ENCODE assay signal across 9 mouse cellular contexts in the genomic region with DNA sequence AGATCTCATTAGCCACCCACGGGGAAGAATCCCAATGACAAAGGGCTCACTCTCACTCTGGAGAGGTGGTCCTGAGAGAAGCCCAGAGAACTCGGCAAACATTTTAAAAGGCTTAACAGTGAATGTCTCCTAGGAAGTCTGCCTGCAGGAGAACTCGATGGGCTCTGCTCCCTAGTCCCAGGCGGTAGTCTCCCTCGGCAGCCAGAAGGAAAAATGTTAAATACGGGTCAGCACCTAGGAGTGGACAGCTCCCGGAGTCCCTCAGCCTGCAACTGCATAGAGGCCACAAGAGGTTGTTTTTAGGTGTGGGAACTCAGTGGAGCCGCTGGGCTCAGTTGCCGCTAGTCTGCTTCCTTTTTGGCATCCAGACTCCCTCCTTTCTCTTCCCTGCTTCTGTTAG. TPM values are rescaled to one million over a fixed set of nuclear protein-coding genes. Genes with fewer than 3 reads are reported as not detected.
DNase-seq lines count a peak whose midpoint lies in the region; ATAC-seq and TF ChIP-seq lines count a peak whose summit lies in the region.
"Had no signal": no experiment of that assay in that cellular context is flagged by ENCODE, and none has a peak within 500 bp of the region (broad histone marks: within the 10 kb centered on the region; RNA-seq: fewer than 3 reads in every experiment).

No protein-coding gene starts in this region.

- DNase-seq in heart, postnatal 4 days, result peak; percentile 71
- DNase-seq in CH12.LX (ENCODE audit: extremely low read depth), result peak; percentile 19
- DNase-seq in cerebellum, postnatal 25 days, result peak; percentile 36 to 40
- peak; percentile 38 to 73 for DNase-seq in kidney, postnatal 36 days
- DNase-seq in heart, embryonic 10.5 days (ENCODE audit: low spot score), result no peak

- WGBS in heart, embryonic 12.5 days, result 1% methylated on average over 9 of the region's 9 CpGs
- under 1% methylated on average over 9 of the region's 9 CpGs for WGBS in midbrain, embryonic 13.5 days
- WGBS in heart, embryonic 10.5 days, result under 1% methylated on average over 9 of the region's 9 CpGs

- H3K4me3 ChIP-seq in heart, embryonic 12.5 days, result no peak overlapping the region
- no peak overlapping the region for H3K4me3 ChIP-seq in CH12.LX (replicated peaks in 1 of 3; ENCODE audit: low read depth in 2 of 3, low read length in 2 of 3, poor library complexity in 1 of 3)
- H3K4me3 ChIP-seq in midbrain, embryonic 13.5 days (replicated peaks), result no peak overlapping the region
- no peak overlapping the region for H3K4me3 ChIP-seq in heart, embryonic 10.5 days
- H3K4me3 ChIP-seq: limb, embryonic 13.5 days had no signal

- no peak for TF ChIP-seq EP300 in CH12.LX (IDR thresholded peaks at IDR 0.05; ENCODE audit: low read length)

- no peak for ATAC-seq in heart, embryonic 12.5 days (ENCODE audit: insufficient number of reproducible peaks, low FRiP score)
- ATAC-seq in inflammation-experienced regulatory T-cells, adult 6 months, result no peak
- ATAC-seq in midbrain, embryonic 13.5 days, result no peak

- no peak overlapping the region for H3K4me2 ChIP-seq in heart, embryonic 12.5 days
- no peak overlapping the region for H3K4me2 ChIP-seq in CH12.LX (ENCODE audit: insufficient read depth, low read depth, poor library complexity, severe bottlenecking)
- no peak overlapping the region for H3K4me2 ChIP-seq in midbrain, embryonic 13.5 days (replicated peaks)
- H3K4me2 ChIP-seq: limb, embryonic 13.5 days had no signal

- no peaks in the 10 kb centered on the region for H3K9me3 ChIP-seq in heart, embryonic 12.5 days (replicated peaks)
- H3K9me3 ChIP-seq in CH12.LX (replicated peaks; ENCODE audit: low read length), result peaks cover 19% of the 10 kb centered on the region
- no peaks in the 10 kb centered on the region for H3K9me3 ChIP-seq in midbrain, embryonic 13.5 days
- no peaks in the 10 kb centered on the region for H3K9me3 ChIP-seq in heart, embryonic 10.5 days
- H3K9me3 ChIP-seq: limb, embryonic 13.5 days had no signal

- TF ChIP-seq RAD21 in CH12.LX (IDR thresholded peaks at IDR 0.05; ENCODE audit: low read depth, low read length), result no peak

- dilution Hi-C loops in CH12.LX (cut with MboI; ENCODE audit: extremely low pct_ligation_motif_present, extremely low pct_unique_long_range_greater_than_20kb, low sequenced_read_pairs), result no loop called here

- in situ Hi-C loops in CH12.LX (cut with MboI; ENCODE audit: low pct_ligation_motif_present, low pct_unique_long_range_greater_than_20kb, low sequenced_read_pairs), result no loop called here

- H3K4me1 ChIP-seq in heart, embryonic 12.5 days (replicated peaks), result peaks cover 22% of the 10 kb centered on the region
- peaks cover 0 to 3% of the 10 kb centered on the region in 2 experiments; a peak in 1 of 4 replicates for H3K4me1 ChIP-seq in CH12.LX (ENCODE audit: control insufficient read depth in 1 of 2, insufficient read depth in 2 of 2)
- H3K4me1 ChIP-seq in midbrain, embryonic 13.5 days (replicated peaks), result peaks cover 31% of the 10 kb centered on the region
- peaks cover 23% of the 10 kb centered on the region for H3K4me1 ChIP-seq in heart, embryonic 10.5 days

- H3K36me3 ChIP-seq in heart, embryonic 12.5 days, result no peaks in the 10 kb centered on the region
- H3K36me3 ChIP-seq in CH12.LX (replicated peaks in 1 of 2; ENCODE audit: control insufficient read depth in 1 of 2, insufficient read depth in 1 of 2, low read length in 1 of 2), result no peaks in the 10 kb centered on the region
- no peaks in the 10 kb centered on the region for H3K36me3 ChIP-seq in midbrain, embryonic 13.5 days
- no peaks in the 10 kb centered on the region for H3K36me3 ChIP-seq in heart, embryonic 10.5 days
- H3K36me3 ChIP-seq: limb, embryonic 13.5 days had no signal

- no peaks in the 10 kb centered on the region for H3K79me2 ChIP-seq in CH12.LX (replicated peaks; ENCODE audit: control insufficient read depth, extremely low read depth, insufficient read depth, poor library complexity, severe bottlenecking)

- H3K9ac ChIP-seq in heart, embryonic 12.5 days, result no peak overlapping the region
- H3K9ac ChIP-seq in CH12.LX (ENCODE audit: insufficient read depth, low read depth), result no peak overlapping the region
- H3K9ac ChIP-seq in midbrain, embryonic 13.5 days (replicated peaks), result no peak overlapping the region
- H3K9ac ChIP-seq: limb, embryonic 13.5 days had no signal

- H3K27me3 ChIP-seq in heart, embryonic 12.5 days (replicated peaks), result peaks cover 98% of the 10 kb centered on the region
- peaks cover 87% of the 10 kb centered on the region for H3K27me3 ChIP-seq in CH12.LX (replicated peaks)
- H3K27me3 ChIP-seq in midbrain, embryonic 13.5 days, result peaks cover 99% of the 10 kb centered on the region
- peaks cover 99% of the 10 kb centered on the region for H3K27me3 ChIP-seq in heart, embryonic 10.5 days (ENCODE audit: insufficient read depth, poor library complexity, severe bottlenecking)

- no peak for TF ChIP-seq CTCF in CH12.LX (conservative IDR thresholded peaks at IDR 0.05 in 1 of 2, IDR thresholded peaks at IDR 0.05 in 1 of 2; ENCODE audit: low read depth in 2 of 2, low read length in 2 of 2)

- H3K27ac ChIP-seq in heart, embryonic 12.5 days (ENCODE audit: poor library complexity, severe bottlenecking), result no peak overlapping the region
- H3K27ac ChIP-seq in CH12.LX (ENCODE audit: insufficient read depth, low read depth), result no peak overlapping the region
- no peak overlapping the region for H3K27ac ChIP-seq in midbrain, embryonic 13.5 days
- H3K27ac ChIP-seq in heart, embryonic 10.5 days, result no peak overlapping the region
- H3K27ac ChIP-seq: limb, embryonic 13.5 days had no signal

- no peak for TF ChIP-seq POLR2A in CH12.LX (IDR thresholded peaks at IDR 0.05; ENCODE audit: low read depth, low read length)

TF ChIP-seq in CH12.LX, 34 proteins besides CTCF, POLR2A, EP300 and RAD21:
- TF ChIP-seq SIN3A (IDR thresholded peaks at IDR 0.05; ENCODE audit: low read length) (peak; percentile 37; the same call in 1 of the 2 replicates), TCF12 (IDR thresholded peaks at IDR 0.05; ENCODE audit: low read depth, low read length) (no peak)

RNA-seq across cellular contexts. Expression of gene Neurod2, which starts 5.5 kb away (rescaled TPM):
- not detected for total RNA-seq in heart, postnatal 4 days (2021)
- polyA plus RNA-seq in heart, embryonic 12.5 days (2016; fragmentation: Nextera tagmentation; extraction: Ambion mirVana), result not detected in 2 replicates
- total RNA-seq in CH12.LX (2012; rRNA removed) (not detected in 2 replicates), CH12.LX (2014; rRNA removed) (not detected in 2 replicates)
- not detected in 2 replicates for polyA plus RNA-seq in CH12.LX (2012; ENCODE audit: insufficient read length, low read depth)
- polyA plus RNA-seq in inflammation-experienced regulatory T-cells, adult 6 months (2017; shearing (Covaris generic)), result not detected
- polyA plus RNA-seq in midbrain, embryonic 13.5 days (2015; fragmentation: Nextera tagmentation; extraction: Ambion mirVana), result 6.7 and 9.3 TPM in 2 replicates
- not detected in 2 replicates for polyA plus RNA-seq in heart, embryonic 10.5 days (2016; fragmentation: Nextera tagmentation; extraction: Ambion mirVana)
- polyA plus RNA-seq: limb, embryonic 13.5 days had no signal

RNA-seq across cellular contexts. Expression of gene Ppp1r1b, which starts 24.3 kb away (rescaled TPM):
- total RNA-seq in heart, postnatal 4 days (2021), result 10 to 100 TPM; 19.1 to 21.2 TPM
- polyA plus RNA-seq in heart, embryonic 12.5 days (2016; fragmentation: Nextera tagmentation; extraction: Ambion mirVana), result 30.4 and 32.2 TPM in 2 replicates
- total RNA-seq in CH12.LX (2012; rRNA removed), result 0.08 TPM in 1 of 2 replicates, not detected in the other
- not detected in 2 replicates for total RNA-seq in CH12.LX (2014; rRNA removed)
- polyA plus RNA-seq in CH12.LX (2012; ENCODE audit: insufficient read length, low read depth), result not detected in 2 replicates
- not detected for polyA plus RNA-seq in inflammation-experienced regulatory T-cells, adult 6 months (2017; shearing (Covaris generic))
- polyA plus RNA-seq in midbrain, embryonic 13.5 days (2015; fragmentation: Nextera tagmentation; extraction: Ambion mirVana), result 0.73 and 1.9 TPM in 2 replicates
- polyA plus RNA-seq in heart, embryonic 10.5 days (2016; fragmentation: Nextera tagmentation; extraction: Ambion mirVana), result 8.1 and 20.1 TPM in 2 replicates

RNA-seq across cellular contexts. Expression of gene Stard3, which starts 34.2 kb away (rescaled TPM):
- total RNA-seq in heart, postnatal 4 days (2021), result 10 to 100 TPM; 21.3 to 21.8 TPM
- 45.2 and 47.6 TPM in 2 replicates for polyA plus RNA-seq in heart, embryonic 12.5 days (2016; fragmentation: Nextera tagmentation; extraction: Ambion mirVana)
- total RNA-seq in CH12.LX (2012; rRNA removed) (39.6 and 44.4 TPM in 2 replicates), CH12.LX (2014; rRNA removed) (28.4 and 33.9 TPM in 2 replicates)
- 28.9 and 31.7 TPM in 2 replicates for polyA plus RNA-seq in CH12.LX (2012; ENCODE audit: insufficient read length, low read depth)
- 10 to 100 TPM; 38.5 to 42.1 (median 40.3) TPM for polyA plus RNA-seq in inflammation-experienced regulatory T-cells, adult 6 months (2017; shearing (Covaris generic))
- polyA plus RNA-seq in midbrain, embryonic 13.5 days (2015; fragmentation: Nextera tagmentation; extraction: Ambion mirVana), result 44.5 and 46.9 TPM in 2 replicates
- polyA plus RNA-seq in heart, embryonic 10.5 days (2016; fragmentation: Nextera tagmentation; extraction: Ambion mirVana), result 51.0 and 53.0 TPM in 2 replicates

RNA-seq across cellular contexts. Expression of gene Tcap, which starts 59.7 kb away (rescaled TPM):
- total RNA-seq in heart, postnatal 4 days (2021), result 100 to 1,000 TPM; 163 to 192 TPM
- polyA plus RNA-seq in heart, embryonic 12.5 days (2016; fragmentation: Nextera tagmentation; extraction: Ambion mirVana), result 143 and 152 TPM in 2 replicates
- total RNA-seq in CH12.LX (2012; rRNA removed), result 0.50 TPM in 1 of 2 replicates, not detected in the other
- not detected in 2 replicates for total RNA-seq in CH12.LX (2014; rRNA removed)
- not detected in 2 replicates for polyA plus RNA-seq in CH12.LX (2012; ENCODE audit: insufficient read length, low read depth)
- polyA plus RNA-seq in inflammation-experienced regulatory T-cells, adult 6 months (2017; shearing (Covaris generic)), result not detected
- 0.23 and 0.28 TPM in 2 replicates for polyA plus RNA-seq in midbrain, embryonic 13.5 days (2015; fragmentation: Nextera tagmentation; extraction: Ambion mirVana)
- polyA plus RNA-seq in heart, embryonic 10.5 days (2016; fragmentation: Nextera tagmentation; extraction: Ambion mirVana), result 86.0 and 159 TPM in 2 replicates
